8 mouse cellular contexts compared by ENCODE assay signal in the genomic region with DNA sequence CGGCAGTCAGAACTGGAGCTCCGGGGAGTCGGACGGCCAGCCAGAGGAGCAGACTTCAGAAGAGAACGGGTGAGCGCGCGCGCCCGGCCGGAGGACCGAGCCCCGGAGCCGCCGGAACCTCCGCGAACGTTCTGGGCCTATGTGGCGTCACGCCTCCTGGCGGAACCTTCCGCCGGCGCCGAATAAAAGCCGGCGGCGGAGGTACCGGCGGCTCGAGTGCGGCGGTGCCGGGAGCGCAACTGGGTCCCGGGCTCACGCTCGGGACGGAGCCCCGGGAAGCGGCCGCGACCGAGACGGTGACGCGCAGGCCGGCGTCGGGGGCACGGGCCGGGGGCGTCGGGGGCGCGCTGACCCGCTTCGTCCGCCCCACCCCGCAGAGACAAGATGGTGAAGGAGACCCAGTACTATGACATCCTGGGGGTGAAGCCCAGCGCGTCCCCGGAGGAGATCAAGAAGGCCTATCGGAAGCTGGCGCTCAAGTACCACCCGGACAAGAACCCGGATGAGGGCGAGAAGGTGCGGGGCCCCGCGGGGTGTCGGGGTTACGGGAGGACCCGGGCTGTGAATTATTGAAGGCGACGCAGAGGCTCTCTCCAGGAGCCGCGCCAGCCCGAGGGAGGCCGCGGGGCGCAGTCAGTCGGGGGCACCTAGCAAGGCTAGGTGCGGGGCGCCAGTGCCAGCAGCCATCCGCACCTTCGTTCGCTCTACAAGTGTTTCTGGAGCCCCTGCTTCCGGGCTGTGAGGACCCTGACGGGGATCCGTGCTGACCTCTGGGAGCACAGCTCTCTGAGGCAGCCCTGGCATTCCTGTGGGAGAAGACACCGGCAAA. TPM values are rescaled to one million over a fixed set of nuclear protein-coding genes. Genes with fewer than 3 reads are reported as not detected.
DNase-seq lines count a peak whose midpoint lies in the region; ATAC-seq lines count a peak whose summit lies in the region.

No protein-coding gene starts in this region.

- intact Hi-C loops in left cerebral cortex, postnatal 14 days (cut with DNase I) = no loop called here

- peak; percentile 86 for ATAC-seq in inflammation-experienced regulatory T-cells, adult 6 months
- ATAC-seq in megakaryocyte progenitor cell, adult 5-6 weeks (replicated peaks; ENCODE audit: poor library complexity) = peak; percentile 48

- peak; percentile 92 for DNase-seq in adrenal gland, adult 2 months
- peak; percentile 66 for DNase-seq in embryo, embryonic 10.5 days (ENCODE audit: low spot score)
- DNase-seq in gastrocnemius, postnatal 25 days = peak; percentile 81
- peak; percentile 79 to 84 for DNase-seq in left cerebral cortex, postnatal 14 days (ENCODE audit: low spot score in 2 of 2)
- peak; percentile 80 for DNase-seq in right cerebral cortex, postnatal 14 days
- peak; percentile 77 for DNase-seq in urinary bladder, postnatal 25 days (ENCODE audit: low spot score)

RNA-seq across cellular contexts. Expression of a gene that starts 0.9 kb away (rescaled TPM):
- 10 to 100 TPM; 22.1 to 27.4 TPM for total RNA-seq in adrenal gland, adult 2 months (2021)
- polyA plus RNA-seq in adrenal gland, adult 2 months (2012; rRNA removed) = 7.2 and 8.6 TPM in 2 replicates
- total RNA-seq in gastrocnemius, postnatal 25 days (2021) = 100 to 1,000 TPM in 1 of 2 experiments, 10 to 100 TPM in 1; 62.5 to 147 TPM
- 1 to 10 TPM; 3.7 to 8.5 (median 5.6) TPM for polyA plus RNA-seq in inflammation-experienced regulatory T-cells, adult 6 months (2017; shearing (Covaris generic))
- 10 to 100 TPM; 23.9 to 24.4 TPM for total RNA-seq in left cerebral cortex, postnatal 14 days (2021)
- 0.51 and 1.4 TPM in 2 replicates for total RNA-seq in megakaryocyte progenitor cell, adult 5-6 weeks (2015)
- 1.3 and 1.8 TPM in 2 replicates for total RNA-seq in megakaryocyte progenitor cell, adult 5-6 weeks (2017)

RNA-seq across cellular contexts. Expression of a gene that starts 34.8 kb away (rescaled TPM):
- total RNA-seq in adrenal gland, adult 2 months (2021) = 10 to 100 TPM; 57.4 to 62.8 TPM
- polyA plus RNA-seq in adrenal gland, adult 2 months (2012; rRNA removed) = 10.4 and 10.5 TPM in 2 replicates
- total RNA-seq in gastrocnemius, postnatal 25 days (2021) = 10 to 100 TPM; 18.0 to 19.1 TPM
- polyA plus RNA-seq in inflammation-experienced regulatory T-cells, adult 6 months (2017; shearing (Covaris generic)) = 100 to 1,000 TPM; 119 to 128 (median 127) TPM
- 10 to 100 TPM; 52.9 to 54.3 TPM for total RNA-seq in left cerebral cortex, postnatal 14 days (2021)
- 127 and 129 TPM in 2 replicates for total RNA-seq in megakaryocyte progenitor cell, adult 5-6 weeks (2015)
- total RNA-seq in megakaryocyte progenitor cell, adult 5-6 weeks (2017) = 68.9 and 94.4 TPM in 2 replicates

RNA-seq across cellular contexts. Expression of a gene that starts 37.9 kb away (rescaled TPM):
- 100 to 1,000 TPM; 144 to 285 TPM for total RNA-seq in adrenal gland, adult 2 months (2021)
- 126 and 247 TPM in 2 replicates for polyA plus RNA-seq in adrenal gland, adult 2 months (2012; rRNA removed)
- total RNA-seq in gastrocnemius, postnatal 25 days (2021) = under 1 TPM; 0.32 to 0.33 TPM
- 10 to 100 TPM; 59.4 to 69.2 (median 67.4) TPM for polyA plus RNA-seq in inflammation-experienced regulatory T-cells, adult 6 months (2017; shearing (Covaris generic))
- 100 to 1,000 TPM; 125 to 132 TPM for total RNA-seq in left cerebral cortex, postnatal 14 days (2021)
- not detected in 2 replicates for total RNA-seq in megakaryocyte progenitor cell, adult 5-6 weeks (2015)
- 0.20 and 2.9 TPM in 2 replicates for total RNA-seq in megakaryocyte progenitor cell, adult 5-6 weeks (2017)

Comparison
In these comparisons a context has a peak if more than half of its experiments do, and no peak if none do; other contexts are left out.
1. Peak in every context shown above with its lines: DNase-seq and ATAC-seq.
2. RNA of a gene that starts 0.9 kb away (total RNA-seq): 62.5 to 147 TPM in gastrocnemius, postnatal 25 days, 22.1 to 27.4 TPM in adrenal gland, adult 2 months and 23.9 to 24.4 TPM in left cerebral cortex, postnatal 14 days; 0.51 to 1.8 TPM in megakaryocyte progenitor cell, adult 5-6 weeks; every median in the first group is over 4 times any median in the second.
3. RNA of a gene that starts 37.9 kb away (total RNA-seq): 144 to 285 TPM in adrenal gland, adult 2 months and 125 to 132 TPM in left cerebral cortex, postnatal 14 days; 0.20 to 2.9 TPM in megakaryocyte progenitor cell, adult 5-6 weeks and 0.32 to 0.33 TPM in gastrocnemius, postnatal 25 days; every median in the first group is over 10 times any median in the second.